Mouse (Mus musculus) MEL (cell line): Measurements from ENCODE around the gene Nlgn1. TPM values are rescaled to one million over a fixed set of nuclear protein-coding genes. Genes with fewer than 3 reads are reported as not detected.

Source experiments
- DNase-seq: peaks from one replicate; pipeline ENCODE4 v3.0.0; 2011; ENCODE audit warnings: low read depth, low spot score
- H3K27ac ChIP-seq: 2 replicates; pipeline ENCODE4 v1.5.1; 2012; ENCODE audit warnings: low read depth, mild to moderate bottlenecking, control low read depth, low read length, moderate library complexity; ENCODE audit not compliant: control insufficient read depth
- H3K27me3 ChIP-seq, 2 experiments: fragments of 150-350 bp in 1 of 2; sonication (generic) in 1 of 2; 2 replicates each; pipeline ENCODE4 v1.6.1; 2012; ENCODE audit warnings: low read length in 2 of 2, mild to moderate bottlenecking in 2 of 2, improper control_type of control experiment in 1 of 2, moderate library complexity in 1 of 2; ENCODE audit not compliant: insufficient read depth in 2 of 2, control insufficient read depth in 1 of 2
- H3K36me3 ChIP-seq, 2 experiments: 2 replicates each; pipeline ENCODE4 v1.6.1; 2012 to 2014; ENCODE audit warnings: low read length in 2 of 2, improper control_type of control experiment in 1 of 2, inconsistent platforms in 1 of 2, mild to moderate bottlenecking in 1 of 2; ENCODE audit not compliant: insufficient read depth in 2 of 2, control insufficient read depth in 1 of 2
- H3K4me1 ChIP-seq, 2 experiments: fragments of 150-350 bp in 1 of 2; sonication (generic) in 1 of 2; 2 replicates each; pipeline ENCODE4 v1.6.1; 2012; ENCODE audit warnings: low read length in 2 of 2, improper control_type of control experiment in 1 of 2, mild to moderate bottlenecking in 1 of 2; ENCODE audit not compliant: insufficient read depth in 2 of 2, control insufficient read depth in 1 of 2
- H3K4me3 ChIP-seq, 2 experiments: fragments of 150-350 bp in 1 of 2; sonication (generic) in 1 of 2; 2 replicates each; pipeline ENCODE4 v1.5.1; 2012; ENCODE audit warnings: low read depth in 2 of 2, low read length in 2 of 2, mild to moderate bottlenecking in 2 of 2, moderate library complexity in 2 of 2, control low read depth in 1 of 2, improper control_type of control experiment in 1 of 2; ENCODE audit not compliant: control insufficient read depth in 1 of 2, insufficient read depth in 1 of 2
- H3K79me2 ChIP-seq: 2 replicates; pipeline ENCODE4 v1.6.1; 2012; ENCODE audit warnings: mild to moderate bottlenecking, low read length, moderate library complexity; ENCODE audit not compliant: control insufficient read depth, poor library complexity, insufficient read depth
- H3K9ac ChIP-seq: 2 replicates; pipeline ENCODE4 v1.6.1; 2012; ENCODE audit warnings: low read depth, mild to moderate bottlenecking, control low read depth, low read length, moderate library complexity; ENCODE audit not compliant: control insufficient read depth, poor library complexity, severe bottlenecking
- H3K9me3 ChIP-seq: fragments of 150-350 bp; sonication (generic); replicated peaks from 2 replicates; pipeline ENCODE4 v1.6.1; 2012; ENCODE audit warnings: mild to moderate bottlenecking, low read length, improper control_type of control experiment, moderate library complexity; ENCODE audit not compliant: insufficient read depth
- CHD1 ChIP-seq: IDR thresholded peaks from 2 replicates; pipeline ENCODE4 v1.6.1; 2012; ENCODE audit warnings: low read depth, mild to moderate bottlenecking, inconsistent platforms, low read length, improper control_type of control experiment
- GABPA ChIP-seq: IDR thresholded peaks from 2 replicates; pipeline ENCODE4 v1.6.1; 2012; ENCODE audit warnings: low read depth, mild to moderate bottlenecking, inconsistent platforms, low read length, improper control_type of control experiment, moderate library complexity
- GATA1 ChIP-seq: IDR thresholded peaks from 2 replicates; pipeline ENCODE4 v1.6.1; 2011; ENCODE audit warnings: low read depth, low read length, improper control_type of control experiment
- HCFC1 ChIP-seq: IDR thresholded peaks from 2 replicates; pipeline ENCODE4 v1.6.1; 2012; ENCODE audit warnings: low read depth, mild to moderate bottlenecking, inconsistent platforms, low read length, improper control_type of control experiment, moderate library complexity
- JUND ChIP-seq: IDR thresholded peaks from 2 replicates; pipeline ENCODE4 v1.6.1; 2011; ENCODE audit warnings: low read depth, mild to moderate bottlenecking, improper control_type of control experiment, low read length
- KAT2A ChIP-seq: conservative IDR thresholded peaks from 2 replicates; pipeline ENCODE4 v1.6.1; 2012; ENCODE audit warnings: low read depth, low read length, improper control_type of control experiment, inconsistent platforms
- MAX ChIP-seq: IDR thresholded peaks from 2 replicates; pipeline ENCODE4 v1.6.1; 2011; ENCODE audit warnings: low read length, improper control_type of control experiment
- MAZ ChIP-seq: IDR thresholded peaks from 2 replicates; pipeline ENCODE4 v1.6.1; 2012; ENCODE audit warnings: low read depth, mild to moderate bottlenecking, inconsistent platforms, low read length, improper control_type of control experiment
- MXI1 ChIP-seq: IDR thresholded peaks from 2 replicates; pipeline ENCODE4 v1.6.1; 2011; ENCODE audit warnings: mild to moderate bottlenecking, low read depth, low read length, improper control_type of control experiment
- MYC ChIP-seq: IDR thresholded peaks from 2 replicates; pipeline ENCODE4 v1.6.1; 2011; ENCODE audit warnings: low read depth, mild to moderate bottlenecking, low read length, improper control_type of control experiment, moderate library complexity
- POLR2A ChIP-seq, 2 experiments: IDR thresholded peaks; 2 replicates each; pipeline ENCODE4 v1.6.1; 2011 to 2012; ENCODE audit warnings: low read length in 2 of 2, mild to moderate bottlenecking in 2 of 2, control low read depth in 1 of 2, improper control_type of control experiment in 1 of 2, low read depth in 1 of 2, moderate library complexity in 1 of 2; ENCODE audit not compliant: control insufficient read depth in 1 of 2, insufficient read depth in 1 of 2, poor library complexity in 1 of 2
- POLR2AphosphoS2 ChIP-seq: IDR thresholded peaks from 2 replicates; pipeline ENCODE4 v1.6.1; 2011; ENCODE audit warnings: low read length, improper control_type of control experiment
- RAD21 ChIP-seq: IDR thresholded peaks from 2 replicates; pipeline ENCODE4 v1.6.1; 2011; ENCODE audit warnings: mild to moderate bottlenecking, low read depth, low read length, improper control_type of control experiment
- RCOR1 ChIP-seq: IDR thresholded peaks from 2 replicates; pipeline ENCODE4 v1.6.1; 2012; ENCODE audit warnings: low read depth, mild to moderate bottlenecking, inconsistent platforms, low read length, improper control_type of control experiment
- SIN3A ChIP-seq: IDR thresholded peaks from 2 replicates; pipeline ENCODE4 v1.6.1; 2012; ENCODE audit warnings: low read length, improper control_type of control experiment, inconsistent platforms
- SMC3 ChIP-seq: IDR thresholded peaks from 2 replicates; pipeline ENCODE4 v1.6.1; 2011; ENCODE audit warnings: low read depth, low read length, improper control_type of control experiment
- TAL1 ChIP-seq: IDR thresholded peaks from 2 replicates; pipeline ENCODE4 v1.6.1; 2012; ENCODE audit warnings: mild to moderate bottlenecking, inconsistent platforms, low read length, moderate library complexity, mixed read lengths
- TBP ChIP-seq: IDR thresholded peaks from 2 replicates; pipeline ENCODE4 v1.8.0; 2011; ENCODE audit warnings: low read depth, low read length, improper control_type of control experiment
- UBTF ChIP-seq: IDR thresholded peaks from 2 replicates; pipeline ENCODE4 v1.6.1; 2012; ENCODE audit warnings: low read depth, mild to moderate bottlenecking, inconsistent platforms, low read length, improper control_type of control experiment, moderate library complexity, borderline replicate concordance; ENCODE audit not compliant: insufficient read depth
- ZKSCAN1 ChIP-seq: IDR thresholded peaks from 2 replicates; pipeline ENCODE4 v1.6.1; 2012; ENCODE audit warnings: low read depth, mild to moderate bottlenecking, inconsistent platforms, low read length, improper control_type of control experiment, moderate library complexity
- ZMIZ1 ChIP-seq: IDR thresholded peaks from 2 replicates; pipeline ENCODE4 v1.6.1; 2012; ENCODE audit warnings: low read depth, mild to moderate bottlenecking, inconsistent platforms, low read length, improper control_type of control experiment, moderate library complexity
- ZNF384 ChIP-seq: IDR thresholded peaks from 2 replicates; pipeline ENCODE4 v1.6.1; 2012; ENCODE audit warnings: low read depth, mild to moderate bottlenecking, inconsistent platforms, low read length, improper control_type of control experiment
- polyA plus RNA-seq, 2 experiments: library from polyadenylated mRNA; stranded (reverse) in 1 of 2; unstranded in 1 of 2; fragments of >175 nt in 1 of 2; fragments of >200 nt in 1 of 2; gene quantifications; 2 replicates each; pipeline versions ENCODE4 v1.2.1 to v1.2.4; 2012; ENCODE audit warnings: low replicate concordance in 2 of 2, low read depth in 1 of 2; ENCODE audit not compliant: insufficient read length in 2 of 2, insufficient read depth in 1 of 2, missing spikeins in 1 of 2
- total RNA-seq: library from RNA; depleted of rRNA; stranded (reverse); fragments of 300-350 nt; gene quantifications from 2 replicates; pipeline ENCODE4 v1.2.3, GENCODE M21; 2012

Gene Nlgn1
- total and polyA plus RNA-seq, 3 experiments, result not detected

DNA sequence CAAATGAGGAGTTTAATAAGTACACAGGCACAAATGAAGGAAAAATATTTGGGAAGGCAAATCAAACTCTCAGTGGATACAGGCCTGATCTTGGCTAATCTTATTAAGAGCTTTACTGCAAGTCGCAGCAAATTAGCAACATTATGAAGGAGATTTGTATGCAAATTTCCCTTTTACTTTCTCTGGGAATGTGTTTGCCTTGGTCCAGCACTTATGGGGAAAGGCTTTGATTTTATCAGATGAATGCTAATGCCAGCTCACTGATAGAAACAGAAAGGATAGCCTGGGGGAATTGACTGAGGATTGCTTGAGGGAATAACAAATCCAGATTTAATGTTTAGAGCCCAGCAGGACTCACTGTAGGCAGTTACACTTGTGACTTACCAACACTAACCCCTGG is 725.7 kb downstream of the Nlgn1 start:
- DNase-seq, result no peak
- no peak overlapping the region for H3K27ac ChIP-seq
- no peaks in the 10 kb centered on the region for H3K4me1 ChIP-seq
- H3K27me3 ChIP-seq, result no peaks in the 10 kb centered on the region
- H3K36me3 ChIP-seq, result no peaks in the 10 kb centered on the region
- no peaks in the 10 kb centered on the region for H3K9me3 ChIP-seq
- H3K4me3 ChIP-seq, result no peak overlapping the region
- no peaks in the 10 kb centered on the region for H3K79me2 ChIP-seq
- H3K9ac ChIP-seq, result no peak overlapping the region
- TF ChIP-seq SMC3 (no peak), MXI1 (no peak), MYC (no peak), GATA1 (no peak)

DNA sequence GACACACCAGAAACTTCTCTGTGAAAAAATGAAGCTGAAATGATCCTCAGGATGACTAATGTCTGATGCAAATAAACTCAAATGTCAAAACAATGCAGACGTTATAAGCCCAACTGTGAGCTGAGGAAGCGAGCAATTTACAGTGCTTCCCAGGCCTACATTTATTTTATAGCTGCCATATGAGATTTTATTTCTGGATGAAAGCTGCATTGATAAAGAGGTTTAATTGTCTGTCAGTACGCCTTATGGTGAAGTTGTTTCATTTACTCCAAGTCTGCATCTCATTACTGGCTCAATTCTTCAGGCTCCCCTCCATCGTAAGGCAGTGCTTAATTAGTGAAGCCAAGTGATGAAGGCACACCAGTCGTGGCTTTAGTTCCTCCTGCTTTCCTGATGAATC is 734.7 kb downstream of the Nlgn1 start:
- Histone ChIP-seq H3K27me3 (no peaks in the 10 kb centered on the region), H3K27ac (no peak overlapping the region), H3K4me1 (no peaks in the 10 kb centered on the region), H3K79me2 (no peaks in the 10 kb centered on the region), H3K36me3 (no peaks in the 10 kb centered on the region), H3K9ac (no peak overlapping the region), H3K4me3 (no peak overlapping the region), H3K9me3 (no peaks in the 10 kb centered on the region)
- TF ChIP-seq CHD1 (no peak), RAD21 (no peak), MXI1 (no peak), MAZ (no peak), GABPA (no peak), POLR2A (IDR thresholded peaks at IDR 0.05; ENCODE audit: control insufficient read depth in 1 of 2, insufficient read depth in 1 of 2, low read depth in 1 of 2, low read length in 2 of 2, poor library complexity in 1 of 2) (no peak), HCFC1 (no peak), SIN3A (no peak), ZMIZ1 (no peak), RCOR1 (no peak), ZKSCAN1 (no peak), JUND (no peak), TAL1 (no peak), POLR2AphosphoS2 (no peak), KAT2A (no peak), UBTF (no peak), ZNF384 (no peak), SMC3 (no peak), MAX (no peak), TBP (no peak)
- no peak for DNase-seq
